Mouse (Mus musculus): ENCODE measurements around the gene Cdh6.

- no peak for TF ChIP-seq CTCF (IDR thresholded peaks at IDR 0.05; ENCODE audit: low read depth)
- TF ChIP-seq EP300 (IDR thresholded peaks at IDR 0.05; ENCODE audit: low read depth) = no peak
Measured at GRCm38 (mm10) chr15:13219727-13220454, 46.4 kb upstream of the Cdh6 start.
